Mouse (Mus musculus): Measurements from ENCODE around the gene Npy5r. TPM values are rescaled to one million over a fixed set of nuclear protein-coding genes. Genes with fewer than 3 reads are reported as not detected.

Npy5r gene
- not detected in 2 replicates for polyA plus RNA-seq (2012; rRNA removed)

GRCm38 (mm10) chr8:66687511-66688329 lies at the start of gene Npy5r:
Gene Npy5r (minus strand): TSS chr8:66688128.
- TF ChIP-seq CTCF (IDR thresholded peaks at IDR 0.05; ENCODE audit: insufficient read depth, low read length) (no peak), POLR2A (IDR thresholded peaks at IDR 0.05; ENCODE audit: borderline replicate concordance, extremely low read depth, low read depth, low read length) (no peak)
- DNase-seq: no peak
- Histone ChIP-seq H3K4me3 (replicated peaks; ENCODE audit: extremely low read depth, low read depth, low read length) (no peak within 1 kb of the TSS), H3K4me1 (ENCODE audit: control insufficient read depth, insufficient read depth, low read length) (no peaks in the 10 kb centered on the region)
- WGBS: 5% methylated on average over 43 of the region's 43 CpGs

- TF ChIP-seq CTCF (IDR thresholded peaks at IDR 0.05; ENCODE audit: insufficient read depth, low read length): no peak
- TF ChIP-seq POLR2A (IDR thresholded peaks at IDR 0.05; ENCODE audit: borderline replicate concordance, extremely low read depth, low read depth, low read length): no peak
- no peak overlapping the region for H3K4me3 ChIP-seq (replicated peaks; ENCODE audit: extremely low read depth, low read depth, low read length)
- H3K4me1 ChIP-seq (ENCODE audit: control insufficient read depth, insufficient read depth, low read length): no peaks in the 10 kb centered on the region
- DNase-seq: no peak
- 55% methylated on average over 5 of the region's 5 CpGs for WGBS
These were observed 44.0 kb upstream of the Npy5r start for GRCm38 (mm10) chr8:66731957-66732356.

- no peak for DNase-seq
- no peak for TF ChIP-seq CTCF (IDR thresholded peaks at IDR 0.05; ENCODE audit: insufficient read depth, low read length)
- no peak for TF ChIP-seq POLR2A (IDR thresholded peaks at IDR 0.05; ENCODE audit: borderline replicate concordance, extremely low read depth, low read depth, low read length)
- WGBS: 44% methylated on average over 7 of the region's 7 CpGs
- Histone ChIP-seq H3K4me3 (replicated peaks; ENCODE audit: extremely low read depth, low read depth, low read length) (no peak overlapping the region), H3K4me1 (ENCODE audit: control insufficient read depth, insufficient read depth, low read length) (no peaks in the 10 kb centered on the region)
These were observed 41.5 kb upstream of the Npy5r start for GRCm38 (mm10) chr8:66729446-66729845.

DNA sequence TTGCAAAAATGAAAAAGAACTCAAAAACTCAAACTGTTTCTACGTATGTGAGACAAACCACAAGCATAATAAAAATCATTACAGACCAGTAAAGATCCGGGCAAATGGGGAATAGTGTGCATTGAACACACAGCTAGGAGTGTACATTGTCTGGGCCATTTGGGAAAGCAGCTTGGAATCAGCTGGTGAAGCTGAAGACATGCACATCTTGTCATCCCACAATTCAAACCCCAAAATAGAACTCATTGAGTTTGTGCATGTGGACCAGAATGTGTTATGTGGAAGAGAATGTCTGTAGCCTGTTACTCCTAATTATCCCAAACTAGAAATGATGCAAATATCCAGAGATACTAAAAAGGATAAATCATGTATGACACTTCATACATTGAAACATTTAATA lies 34.9 kb upstream of the Npy5r start:
- DNase-seq: no peak
- no peaks in the 10 kb centered on the region for H3K4me1 ChIP-seq (ENCODE audit: control insufficient read depth, insufficient read depth, low read length)
- H3K4me3 ChIP-seq (replicated peaks; ENCODE audit: extremely low read depth, low read depth, low read length): no peak overlapping the region
- 79% methylated on average over 2 of the region's 2 CpGs for WGBS
- TF ChIP-seq POLR2A (IDR thresholded peaks at IDR 0.05; ENCODE audit: borderline replicate concordance, extremely low read depth, low read depth, low read length): no peak
- no peak for TF ChIP-seq CTCF (IDR thresholded peaks at IDR 0.05; ENCODE audit: insufficient read depth, low read length)

DNA sequence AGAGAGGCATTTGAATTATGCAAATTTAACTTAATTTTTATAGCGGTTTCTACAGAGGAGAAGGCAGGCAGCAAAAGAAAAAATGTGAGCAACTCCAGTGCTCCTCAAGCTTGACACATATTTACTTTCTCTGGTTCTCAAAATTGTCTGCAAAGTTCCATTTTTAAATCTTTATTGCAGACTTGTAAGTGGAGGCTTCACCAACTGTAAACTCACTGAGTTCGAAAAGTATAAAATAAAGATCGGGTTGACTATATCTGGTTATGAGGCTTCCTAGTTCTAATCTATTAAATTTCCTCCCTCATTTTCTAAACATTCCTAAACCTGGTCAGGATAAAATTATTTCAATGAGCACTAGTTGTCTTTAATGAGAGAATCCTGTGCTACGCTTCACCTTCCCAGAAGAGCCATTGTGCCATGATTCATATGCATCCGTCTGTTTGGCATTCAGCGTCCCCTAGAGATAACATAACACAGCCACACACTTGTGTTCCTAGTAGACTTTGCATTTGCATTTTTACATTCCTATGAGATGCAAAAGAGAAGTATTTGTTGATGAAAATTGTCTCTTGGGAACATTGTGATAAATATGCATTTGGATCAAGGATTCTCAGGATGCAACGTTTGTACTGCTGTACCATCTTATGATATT lies 26.5 kb upstream of the Npy5r start:
- no peak for TF ChIP-seq POLR2A (IDR thresholded peaks at IDR 0.05; ENCODE audit: borderline replicate concordance, extremely low read depth, low read depth, low read length)
- DNase-seq: no peak
- no peak overlapping the region for H3K4me3 ChIP-seq (replicated peaks; ENCODE audit: extremely low read depth, low read depth, low read length)
- no peaks in the 10 kb centered on the region for H3K4me1 ChIP-seq (ENCODE audit: control insufficient read depth, insufficient read depth, low read length)
- 87% methylated on average over 7 of the region's 7 CpGs for WGBS

GRCm38 (mm10) chr8:66698782-66699181 lies 10.9 kb upstream of the Npy5r start:
- 42% methylated on average over 7 of the region's 7 CpGs for WGBS
- H3K4me3 ChIP-seq (replicated peaks; ENCODE audit: extremely low read depth, low read depth, low read length): no peak overlapping the region
- no peaks in the 10 kb centered on the region for H3K4me1 ChIP-seq (ENCODE audit: control insufficient read depth, insufficient read depth, low read length)
- TF ChIP-seq CTCF (IDR thresholded peaks at IDR 0.05; ENCODE audit: insufficient read depth, low read length) (no peak), POLR2A (IDR thresholded peaks at IDR 0.05; ENCODE audit: borderline replicate concordance, extremely low read depth, low read depth, low read length) (no peak)
- DNase-seq: no peak

DNA sequence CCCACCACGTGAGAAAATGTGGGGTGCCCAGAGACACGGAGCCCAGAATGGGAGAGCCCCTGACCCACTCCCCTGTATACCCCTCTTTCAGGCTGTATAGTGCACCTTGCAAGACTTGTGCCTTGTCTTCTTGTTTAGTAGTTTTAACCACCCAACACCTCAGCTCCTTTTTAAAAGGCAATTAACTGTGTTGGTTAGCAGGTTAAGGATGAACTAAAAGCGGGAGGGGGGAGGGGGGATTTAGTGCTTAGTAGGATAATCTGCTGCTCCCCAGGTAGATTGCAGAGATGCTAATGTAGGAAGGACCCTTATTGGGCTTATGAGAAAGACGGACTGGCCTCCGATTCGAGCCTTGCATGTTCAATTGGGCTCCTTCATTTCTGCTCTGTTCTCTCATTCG lies 10.1 kb upstream of the Npy5r start:
- H3K4me1 ChIP-seq (ENCODE audit: control insufficient read depth, insufficient read depth, low read length): no peaks in the 10 kb centered on the region
- no peak for DNase-seq
- 10% methylated on average over 7 of the region's 7 CpGs for WGBS
- no peak overlapping the region for H3K4me3 ChIP-seq (replicated peaks; ENCODE audit: extremely low read depth, low read depth, low read length)
- TF ChIP-seq CTCF (IDR thresholded peaks at IDR 0.05; ENCODE audit: insufficient read depth, low read length) (no peak), POLR2A (IDR thresholded peaks at IDR 0.05; ENCODE audit: borderline replicate concordance, extremely low read depth, low read depth, low read length) (no peak)

GRCm38 (mm10) chr8:66696970-66697843 lies 9.3 kb upstream of the Npy5r start, which contains the start of gene Npy1r:
Gene Npy1r (plus strand): TSS chr8:66697192.
- DNase-seq: peak; percentile 7

DNA sequence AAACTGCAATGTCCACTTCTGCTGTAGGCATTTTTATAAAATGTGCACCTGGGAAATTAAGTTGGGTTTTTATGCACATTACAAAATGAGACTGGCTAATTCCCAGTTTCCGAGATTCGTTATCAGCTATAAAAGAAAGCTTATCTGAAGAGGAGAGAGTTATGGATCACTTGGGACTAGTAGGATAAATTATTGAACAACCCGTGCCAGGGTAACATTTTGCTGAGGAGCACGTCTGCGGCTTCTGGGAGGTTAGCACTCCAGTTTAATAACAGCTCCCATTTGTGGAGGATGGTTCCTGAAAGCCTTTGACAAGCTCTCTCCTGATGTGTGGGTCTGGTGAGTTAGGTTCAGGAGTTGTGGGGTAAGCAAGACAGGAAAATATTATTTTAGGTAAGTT lies 2.5 kb upstream of the Npy5r start:
- WGBS: 71% methylated on average over 5 of the region's 5 CpGs
- TF ChIP-seq POLR2A (IDR thresholded peaks at IDR 0.05; ENCODE audit: borderline replicate concordance, extremely low read depth, low read depth, low read length): no peak
- TF ChIP-seq CTCF (IDR thresholded peaks at IDR 0.05; ENCODE audit: insufficient read depth, low read length): no peak
- H3K4me1 ChIP-seq (ENCODE audit: control insufficient read depth, insufficient read depth, low read length): no peaks in the 10 kb centered on the region
- no peak for DNase-seq
- no peak overlapping the region for H3K4me3 ChIP-seq (replicated peaks; ENCODE audit: extremely low read depth, low read depth, low read length)

More at GRCm38 (mm10) chr8:66696970-66697843, 9.3 kb upstream of the Npy5r start, which contains the start of gene Npy1r:
- no peak for TF ChIP-seq POLR2A (IDR thresholded peaks at IDR 0.05; ENCODE audit: borderline replicate concordance, extremely low read depth, low read depth, low read length)
- TF ChIP-seq CTCF (IDR thresholded peaks at IDR 0.05; ENCODE audit: insufficient read depth, low read length): no peak
- Histone ChIP-seq H3K4me1 (ENCODE audit: control insufficient read depth, insufficient read depth, low read length) (no peaks in the 10 kb centered on the region), H3K4me3 (replicated peaks; ENCODE audit: extremely low read depth, low read depth, low read length) (peak within 1 kb of the TSS; percentile 47)
- 2% methylated on average over 30 of the region's 30 CpGs for WGBS
